Mouse (Mus musculus) embryonic fibroblast, embryonic 13.5 days (primary cell): Measurements from ENCODE around the gene Acbd6. TPM values are rescaled to one million over a fixed set of nuclear protein-coding genes. Genes with fewer than 3 reads are reported as not detected.

Experiments
- H3K27ac ChIP-seq: 2 replicates; pipeline ENCODE4 v1.5.1; 2012; ENCODE audit warnings: low read length, control low read depth, inconsistent platforms; ENCODE audit not compliant: insufficient read depth
- H3K4me1 ChIP-seq: 2 replicates; pipeline ENCODE4 v1.6.1; 2011; ENCODE audit warnings: low read length; ENCODE audit not compliant: control insufficient read depth, insufficient read depth
- H3K4me3 ChIP-seq: 2 replicates; pipeline ENCODE4 v1.5.1; 2011; ENCODE audit warnings: mild to moderate bottlenecking, control low read depth, low read length; ENCODE audit not compliant: insufficient read depth
- CTCF ChIP-seq: IDR thresholded peaks from 2 replicates; pipeline ENCODE4 v1.5.1; 2011; ENCODE audit warnings: mild to moderate bottlenecking, control low read depth, low read length, moderate library complexity, borderline replicate concordance; ENCODE audit not compliant: insufficient read depth
- POLR2A ChIP-seq: IDR thresholded peaks from 2 replicates; pipeline ENCODE4 v1.6.1; 2011; ENCODE audit warnings: low read depth, mild to moderate bottlenecking, control low read depth, low read length, moderate library complexity
- polyA plus RNA-seq: library from polyadenylated mRNA; stranded (reverse); fragments of >200 nt; gene quantifications from 2 replicates; pipeline ENCODE4 v1.2.4, GENCODE M21; 2011; ENCODE audit warnings: low read depth; ENCODE audit not compliant: missing spikeins, insufficient read length

The Acbd6 gene
- polyA plus RNA-seq, 1 experiment, result 59.2 TPM

DNA sequence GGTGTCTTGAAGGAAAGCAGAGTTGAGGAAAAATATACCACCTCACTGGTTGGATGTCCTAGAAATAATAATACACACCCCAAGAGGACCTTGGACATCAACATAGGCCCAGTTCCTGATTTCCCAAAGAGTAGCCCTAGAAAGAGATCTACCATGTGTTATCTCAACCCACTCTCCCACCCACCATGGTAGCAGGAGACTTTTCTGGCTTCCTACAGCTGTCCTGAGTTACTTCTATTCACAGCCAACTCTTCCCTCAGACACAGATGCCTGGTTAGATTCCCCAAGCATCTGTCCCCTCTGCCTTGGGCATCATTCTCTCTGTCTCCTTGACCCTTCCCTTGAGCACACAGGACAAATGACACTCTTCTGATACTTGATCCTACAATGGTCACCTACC is 157.4 kb downstream of the Acbd6 start:
- no peak overlapping the region for H3K27ac ChIP-seq
- no peak overlapping the region for H3K4me3 ChIP-seq
- no peak for TF ChIP-seq CTCF
- no peaks in the 10 kb centered on the region for H3K4me1 ChIP-seq

GRCm38 (mm10) chr1:155717301-155717700 is 159.4 kb downstream of the Acbd6 start:
- no peaks in the 10 kb centered on the region for H3K4me1 ChIP-seq
- TF ChIP-seq CTCF (no peak), POLR2A (no peak)
- H3K4me3 ChIP-seq, result no peak overlapping the region
- no peak overlapping the region for H3K27ac ChIP-seq

DNA sequence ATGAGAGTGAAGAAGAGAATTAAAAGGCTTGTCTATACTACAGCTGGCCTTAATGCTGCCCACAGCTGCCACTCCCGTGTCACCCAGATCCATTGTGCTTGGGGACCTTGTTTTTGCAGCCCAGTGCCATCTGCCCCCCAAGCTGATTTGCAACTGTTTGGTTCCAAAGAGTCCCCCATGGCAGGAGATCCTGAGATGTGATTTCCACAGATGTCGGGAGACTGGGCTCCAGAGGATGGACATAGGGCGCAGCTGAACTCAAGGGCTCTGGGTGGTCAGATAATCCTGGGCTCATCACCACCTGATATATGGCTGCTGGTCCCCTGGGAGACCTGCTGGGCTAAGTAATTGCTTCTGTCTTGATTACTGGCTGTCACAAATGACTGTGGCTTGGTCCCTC is 160.9 kb downstream of the Acbd6 start:
- TF ChIP-seq POLR2A (no peak), CTCF (no peak)
- H3K27ac ChIP-seq, result no peak overlapping the region
- no peaks in the 10 kb centered on the region for H3K4me1 ChIP-seq
- no peak overlapping the region for H3K4me3 ChIP-seq

- Histone ChIP-seq H3K4me1 (no peaks in the 10 kb centered on the region), H3K27ac (no peak overlapping the region)
- TF ChIP-seq POLR2A (no peak), CTCF (no peak)
These were observed 162.1 kb downstream of the Acbd6 start for GRCm38 (mm10) chr1:155720006-155720405.

GRCm38 (mm10) chr1:155721443-155721842 is 163.5 kb downstream of the Acbd6 start:
- TF ChIP-seq CTCF (no peak), POLR2A (no peak)
- no peaks in the 10 kb centered on the region for H3K4me1 ChIP-seq
- no peak overlapping the region for H3K4me3 ChIP-seq
- no peak overlapping the region for H3K27ac ChIP-seq

More at GRCm38 (mm10) chr1:155720006-155720405, 162.1 kb downstream of the Acbd6 start:
- H3K4me3 ChIP-seq, result no peak overlapping the region

- no peak for TF ChIP-seq POLR2A
- no peak for TF ChIP-seq CTCF
- Histone ChIP-seq H3K27ac (no peak overlapping the region), H3K4me3 (no peak overlapping the region), H3K4me1 (no peaks in the 10 kb centered on the region)
These were observed 164.3 kb downstream of the Acbd6 start for GRCm38 (mm10) chr1:155722185-155722584.

DNA sequence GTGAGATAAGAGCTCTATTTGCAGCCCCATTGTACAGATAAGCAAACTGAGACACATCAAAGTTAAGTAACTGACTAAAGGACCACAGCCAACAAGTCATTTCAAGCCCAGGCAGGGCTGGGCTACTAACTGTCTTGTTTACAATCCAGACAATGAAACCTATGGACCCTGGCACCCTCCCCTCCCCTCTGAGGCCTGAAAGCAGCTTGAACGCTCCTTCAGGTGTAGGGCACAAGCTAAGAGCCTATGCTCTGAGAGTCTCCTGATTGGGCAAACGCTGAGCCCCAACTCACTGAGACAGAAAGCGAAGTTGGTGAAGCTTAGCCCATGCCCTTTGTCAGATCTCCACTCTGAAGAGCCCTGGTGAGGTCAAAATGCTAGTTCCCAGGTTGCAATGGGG is 166.4 kb downstream of the Acbd6 start:
- Histone ChIP-seq H3K4me1 (no peaks in the 10 kb centered on the region), H3K4me3 (no peak overlapping the region), H3K27ac (no peak overlapping the region)
- TF ChIP-seq CTCF (no peak), POLR2A (no peak)

GRCm38 (mm10) chr1:155725876-155726275 is 168.0 kb downstream of the Acbd6 start:
- Histone ChIP-seq H3K4me3 (no peak overlapping the region), H3K27ac (no peak overlapping the region), H3K4me1 (no peaks in the 10 kb centered on the region)
- no peak for TF ChIP-seq CTCF
- TF ChIP-seq POLR2A, result no peak

GRCm38 (mm10) chr1:155727830-155728229 is 169.9 kb downstream of the Acbd6 start:
- no peak overlapping the region for H3K27ac ChIP-seq
- TF ChIP-seq CTCF, result no peak
- TF ChIP-seq POLR2A, result no peak
- no peaks in the 10 kb centered on the region for H3K4me1 ChIP-seq
- no peak overlapping the region for H3K4me3 ChIP-seq

DNA sequence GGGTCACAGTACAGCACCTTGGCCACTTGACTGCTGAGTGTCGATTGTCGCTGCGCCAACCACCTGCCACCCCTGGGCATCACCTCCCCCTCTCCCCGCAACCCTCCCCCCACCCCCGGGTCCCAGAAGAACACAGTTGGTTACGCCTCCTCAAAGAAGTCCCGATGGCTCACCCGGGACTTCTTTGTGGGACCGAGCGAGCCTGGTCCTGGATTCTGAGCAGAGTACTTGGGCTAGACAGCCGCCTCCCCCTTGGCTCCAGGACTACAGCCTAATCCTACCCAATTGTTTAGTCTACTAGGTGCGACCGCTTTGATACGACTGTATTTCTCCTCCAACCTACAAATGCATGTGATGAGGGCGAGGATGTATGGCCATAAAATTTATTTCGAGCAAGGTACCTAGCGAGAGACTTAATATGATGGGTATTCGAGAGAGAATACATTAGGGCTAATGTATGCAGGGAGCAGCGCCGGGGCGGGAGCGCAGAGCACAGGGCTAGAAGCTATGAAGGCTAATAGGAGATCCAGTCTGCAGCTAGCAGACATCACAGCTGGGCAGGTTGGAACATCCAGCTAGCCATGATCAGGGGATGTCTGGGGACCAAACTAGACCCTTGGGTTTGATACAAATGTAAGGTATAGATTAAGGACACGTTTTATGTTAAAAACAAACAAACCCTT is 171.3 kb downstream of the Acbd6 start:
- Histone ChIP-seq H3K4me1 (no peaks in the 10 kb centered on the region), H3K4me3 (no peak overlapping the region), H3K27ac (no peak overlapping the region)
- no peak for TF ChIP-seq CTCF
- TF ChIP-seq POLR2A, result no peak

DNA sequence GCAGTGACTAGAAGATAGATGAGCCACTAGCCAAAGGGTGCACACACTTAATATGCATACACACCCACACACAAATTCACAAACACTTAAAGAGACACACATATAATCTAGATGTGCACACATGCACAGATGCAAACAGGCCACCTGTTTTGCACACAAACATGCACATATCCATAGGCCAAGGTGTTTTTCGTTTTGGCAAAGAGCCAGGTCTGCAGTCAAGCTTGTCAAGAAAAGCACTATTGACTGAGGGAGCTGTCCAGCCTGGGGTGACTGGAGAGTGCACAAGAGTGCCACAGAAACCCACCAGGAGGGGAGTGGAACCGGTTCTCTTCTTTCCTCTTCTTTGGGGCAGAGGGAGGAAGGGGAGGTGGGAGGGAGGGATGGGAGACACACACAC is 173.2 kb downstream of the Acbd6 start:
- H3K4me3 ChIP-seq, result no peak overlapping the region
- no peaks in the 10 kb centered on the region for H3K4me1 ChIP-seq
- no peak overlapping the region for H3K27ac ChIP-seq
- TF ChIP-seq CTCF (no peak), POLR2A (no peak)
